Mouse (Mus musculus) embryonic fibroblast, embryonic 13.5 days (primary cell): ENCODE measurements around the gene Cttnbp2nl.

ENCODE experiments used
- CTCF ChIP-seq: IDR thresholded peaks from 2 replicates; pipeline ENCODE4 v1.5.1; 2011; ENCODE audit warnings: mild to moderate bottlenecking, control low read depth, low read length, moderate library complexity, borderline replicate concordance; ENCODE audit not compliant: insufficient read depth
- POLR2A ChIP-seq: IDR thresholded peaks from 2 replicates; pipeline ENCODE4 v1.6.1; 2011; ENCODE audit warnings: low read depth, mild to moderate bottlenecking, control low read depth, low read length, moderate library complexity

- no peak for TF ChIP-seq CTCF
- no peak for TF ChIP-seq POLR2A
These were observed 7.0 kb upstream of the Cttnbp2nl start for GRCm38 (mm10) chr3:105059911-105060310.
